Comparison of ENCODE assay signal across 8 mouse cellular contexts in genomic region chr5:110840465-110840864, GRCm38 (mm10). TPM values are rescaled to one million over a fixed set of nuclear protein-coding genes. Genes with fewer than 3 reads are reported as not detected.
DNase-seq lines count a peak whose midpoint lies in the region; ATAC-seq and TF ChIP-seq lines count a peak whose summit lies in the region.

No protein-coding gene starts in this region.

- peak overlapping the region; percentile 66 for H3K9ac ChIP-seq in heart, embryonic 14.5 days (ENCODE audit: low read length)

- H3K4me1 ChIP-seq in heart, embryonic 14.5 days (ENCODE audit: control insufficient read depth in 2 of 2, insufficient read depth in 2 of 2, low read length in 2 of 2), result peaks cover 7 to 17% of the 10 kb centered on the region in 2 experiments
- H3K4me1 ChIP-seq in spleen, adult 2 months (ENCODE audit: control insufficient read depth, insufficient read depth, insufficient read length), result no peaks in the 10 kb centered on the region

- H3K4me2 ChIP-seq in heart, embryonic 14.5 days (ENCODE audit: low read length), result peak overlapping the region; percentile 68

- 10% methylated on average over 4 of the region's 4 CpGs for WGBS in heart, embryonic 14.5 days
- WGBS in spleen, adult 2 months, result 1% methylated on average over 4 of the region's 4 CpGs

- no peaks in the 10 kb centered on the region for H3K9me3 ChIP-seq in heart, embryonic 14.5 days (ENCODE audit: control insufficient read depth, low read length)

- H3K27ac ChIP-seq in heart, embryonic 14.5 days (replicated peaks in 1 of 2; ENCODE audit: control insufficient read depth in 1 of 2, insufficient read depth in 1 of 2, low read depth in 2 of 2, low read length in 2 of 2), result peak overlapping the region; percentile 66 to 73
- peak overlapping the region; percentile 63 for H3K27ac ChIP-seq in spleen, adult 2 months (ENCODE audit: insufficient read depth, low read length)

- H3K27me3 ChIP-seq in heart, embryonic 14.5 days (ENCODE audit: control insufficient read depth, insufficient read depth, low read length), result no peaks in the 10 kb centered on the region
- H3K27me3 ChIP-seq in spleen, adult 2 months (ENCODE audit: control insufficient read depth, insufficient read depth, low read length), result no peaks in the 10 kb centered on the region

- no peak for TF ChIP-seq POLR2A in spleen, adult 2 months (IDR thresholded peaks at IDR 0.05; ENCODE audit: low read depth, low read length)

- DNase-seq in layer of hippocampus, adult 11-12 months (ENCODE audit: low spot score), result peak; percentile 41
- DNase-seq in layer of hippocampus, postnatal 36 days, result no peak
- peak; percentile 80 for DNase-seq in R1 (ENCODE audit: low read depth, low spot score)
- DNase-seq in embryo, embryonic 10 days (ENCODE audit: low spot score), result peak; percentile 45
- peak; percentile 40 for DNase-seq in kidney, postnatal 14 days
- DNase-seq in lung, postnatal 10 days, result peak; percentile 66
- DNase-seq in spleen, adult 2 months (ENCODE audit: low read depth in 1 of 2, low spot score in 2 of 2), result peak; percentile 35 to 43

- peak overlapping the region; percentile 59 to 76 for H3K4me3 ChIP-seq in heart, embryonic 14.5 days (ENCODE audit: control insufficient read depth in 1 of 2, insufficient read depth in 1 of 2, low read depth in 1 of 2, low read length in 2 of 2)
- H3K4me3 ChIP-seq in spleen, adult 2 months (ENCODE audit: extremely low read depth, insufficient read depth, insufficient read length), result peak overlapping the region; percentile 76

- H3K36me3 ChIP-seq in heart, embryonic 14.5 days (ENCODE audit: control insufficient read depth, insufficient read depth, low read length), result peaks cover 26% of the 10 kb centered on the region; the same call in 1 of the 2 replicates
- H3K36me3 ChIP-seq in spleen, adult 2 months (ENCODE audit: control insufficient read depth, insufficient read depth, low read length), result no peaks in the 10 kb centered on the region

- TF ChIP-seq CTCF in spleen, adult 2 months (IDR thresholded peaks at IDR 0.05; ENCODE audit: extremely low read depth, insufficient read depth, insufficient read length, insufficient replicate concordance), result no peak

- ATAC-seq in heart, embryonic 14.5 days (ENCODE audit: insufficient number of reproducible peaks, insufficient read depth, low FRiP score, low read depth), result no peak

RNA-seq across cellular contexts. Expression of gene Chek2, which starts 0.7 kb away (rescaled TPM):
- total RNA-seq in layer of hippocampus, postnatal 36 days (2021), result 1 to 10 TPM; 1.8 to 2.5 TPM
- polyA plus RNA-seq in heart, embryonic 14.5 days (2014; fragmentation: Nextera tagmentation; extraction: Ambion mirVana), result 14.2 and 19.0 TPM in 2 replicates
- polyA plus RNA-seq in spleen, adult 2 months (2012; rRNA removed), result 6.7 and 12.3 TPM in 2 replicates

RNA-seq across cellular contexts. Expression of gene Hscb, which starts 0.9 kb away (rescaled TPM):
- total RNA-seq in layer of hippocampus, postnatal 36 days (2021), result 10 to 100 TPM; 11.7 to 16.2 TPM
- 23.1 and 24.3 TPM in 2 replicates for polyA plus RNA-seq in heart, embryonic 14.5 days (2014; fragmentation: Nextera tagmentation; extraction: Ambion mirVana)
- polyA plus RNA-seq in spleen, adult 2 months (2012; rRNA removed), result 26.3 and 26.8 TPM in 2 replicates

RNA-seq across cellular contexts. Expression of gene Ulk1, which starts 30.6 kb away (rescaled TPM):
- 10 to 100 TPM; 63.5 to 81.7 TPM for total RNA-seq in layer of hippocampus, postnatal 36 days (2021)
- polyA plus RNA-seq in heart, embryonic 14.5 days (2014; fragmentation: Nextera tagmentation; extraction: Ambion mirVana), result 23.3 and 26.0 TPM in 2 replicates
- polyA plus RNA-seq in spleen, adult 2 months (2012; rRNA removed), result 39.9 and 40.6 TPM in 2 replicates

RNA-seq across cellular contexts. Expression of gene Ttc28, which starts 39.1 kb away (rescaled TPM):
- total RNA-seq in layer of hippocampus, postnatal 36 days (2021), result 10 to 100 TPM; 12.7 to 13.0 TPM
- 7.9 and 9.0 TPM in 2 replicates for polyA plus RNA-seq in heart, embryonic 14.5 days (2014; fragmentation: Nextera tagmentation; extraction: Ambion mirVana)
- polyA plus RNA-seq in spleen, adult 2 months (2012; rRNA removed), result 6.8 and 7.8 TPM in 2 replicates

Comparison
In these comparisons a context has a peak if more than half of its experiments do, and no peak if none do; other contexts are left out.
1. DNase-seq: peak in layer of hippocampus, adult 11-12 months (single experiment), R1 (single experiment), embryo, embryonic 10 days (single experiment), kidney, postnatal 14 days (single experiment), lung, postnatal 10 days (single experiment) and spleen, adult 2 months (2 of 2); none in layer of hippocampus, postnatal 36 days (0 of 2).